Mouse (Mus musculus): ENCODE results near the gene Gm20532. TPM values are rescaled to one million over a fixed set of nuclear protein-coding genes. Genes with fewer than 3 reads are reported as not detected.

Gm20532 gene
- total and polyA plus RNA-seq, 3 experiments: 0.15 TPM; not detected in 2

DNA sequence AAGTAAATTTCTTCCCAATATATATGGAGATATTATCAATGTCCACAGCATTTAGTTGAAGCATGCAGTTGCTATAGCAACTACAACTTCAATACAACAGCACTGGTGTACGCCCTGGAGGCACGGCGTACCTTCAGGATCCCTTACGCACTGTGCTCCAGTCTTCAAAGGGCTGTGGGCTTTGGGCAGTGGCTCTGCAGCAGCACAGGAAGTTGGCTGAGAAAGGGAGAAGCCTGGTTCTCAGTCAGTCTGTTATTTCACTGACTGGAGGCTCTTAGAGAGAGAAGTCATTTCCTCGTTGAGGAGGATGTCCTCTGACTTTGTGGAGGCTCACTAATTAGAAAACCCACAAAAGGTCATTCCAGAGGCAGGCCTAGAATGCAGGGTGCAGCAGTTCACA, 36.5 kb downstream of the Gm20532 start:
- no peak for DNase-seq (ENCODE audit: low read depth, low spot score)
- no peak for TF ChIP-seq E2F4 (IDR thresholded peaks at IDR 0.05; ENCODE audit: borderline replicate concordance, low read depth, low read length)
- no peak for TF ChIP-seq POLR2AphosphoS5 (IDR thresholded peaks at IDR 0.05; ENCODE audit: borderline replicate concordance, low read depth, low read length)
- no peak for TF ChIP-seq MYB (IDR thresholded peaks at IDR 0.05; ENCODE audit: low read depth, low read length)
- no peak for TF ChIP-seq MAFK (IDR thresholded peaks at IDR 0.05; ENCODE audit: borderline replicate concordance, low read depth, low read length)
- no peak for TF ChIP-seq BHLHE40 (IDR thresholded peaks at IDR 0.05; ENCODE audit: borderline replicate concordance, low read depth, low read length)
- TF ChIP-seq CHD2 (IDR thresholded peaks at IDR 0.05; ENCODE audit: low read length): no peak
- no peak for TF ChIP-seq POLR2AphosphoS2 (IDR thresholded peaks at IDR 0.05; ENCODE audit: low read length)
- no peak for TF ChIP-seq SIN3A (IDR thresholded peaks at IDR 0.05; ENCODE audit: low read length)
- TF ChIP-seq ELF1 (IDR thresholded peaks at IDR 0.05; ENCODE audit: low read depth, low read length): no peak
- no peak for TF ChIP-seq MYC (IDR thresholded peaks at IDR 0.05; ENCODE audit: low read depth, low read length)
- no peak for TF ChIP-seq UBTF (IDR thresholded peaks at IDR 0.05; ENCODE audit: borderline replicate concordance, insufficient read depth, low read depth, low read length)
- no peak for TF ChIP-seq ZC3H11A (IDR thresholded peaks at IDR 0.05; ENCODE audit: low read depth, low read length)
- TF ChIP-seq NELFE (IDR thresholded peaks at IDR 0.05; ENCODE audit: low read depth, low read length): no peak
- TF ChIP-seq RAD21 (IDR thresholded peaks at IDR 0.05; ENCODE audit: low read depth, low read length): no peak
- no peak overlapping the region for H3K4me3 ChIP-seq (ENCODE audit: control insufficient read depth in 1 of 2, insufficient read depth in 1 of 2, low read depth in 2 of 2, low read length in 2 of 2)
- H3K27me3 ChIP-seq (ENCODE audit: control insufficient read depth in 1 of 2, insufficient read depth in 2 of 2, low read length in 2 of 2): peaks cover 0 to 11% of the 10 kb centered on the region in 2 experiments; a peak in 2 of 4 replicates
- no peaks in the 10 kb centered on the region for H3K4me1 ChIP-seq (ENCODE audit: control insufficient read depth in 1 of 2, insufficient read depth in 2 of 2, low read length in 2 of 2)
- H3K79me2 ChIP-seq (ENCODE audit: control insufficient read depth, insufficient read depth, low read length, poor library complexity): no peaks in the 10 kb centered on the region
- no peaks in the 10 kb centered on the region for H3K9me3 ChIP-seq (replicated peaks; ENCODE audit: insufficient read depth, low read length)
- H3K27ac ChIP-seq (ENCODE audit: control insufficient read depth, low read depth, low read length): no peak overlapping the region
- no peaks in the 10 kb centered on the region for H3K36me3 ChIP-seq (ENCODE audit: control insufficient read depth in 1 of 2, insufficient read depth in 2 of 2, low read length in 2 of 2)
- no peak overlapping the region for H3K9ac ChIP-seq (ENCODE audit: control insufficient read depth, low read depth, low read length, poor library complexity, severe bottlenecking)

DNA sequence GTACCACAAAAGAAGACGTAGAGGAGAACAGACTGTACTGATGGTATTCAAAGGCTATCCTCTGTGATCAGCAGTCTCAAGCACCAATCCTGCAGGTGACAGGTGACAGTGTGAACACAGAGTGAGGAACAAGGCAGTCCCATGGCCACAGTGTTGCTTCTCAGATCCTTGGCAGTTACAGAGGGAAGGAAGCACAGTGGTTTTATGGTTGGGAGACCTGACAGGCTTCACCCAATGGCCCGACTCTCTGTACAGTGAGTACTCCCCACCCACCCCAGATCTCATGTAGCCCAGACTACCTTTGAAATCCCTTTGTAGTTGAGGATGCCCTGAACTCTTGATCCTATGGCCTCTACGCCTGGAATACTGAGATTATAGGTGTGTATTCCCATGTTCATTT, 39.0 kb downstream of the Gm20532 start:
- no peaks in the 10 kb centered on the region for H3K36me3 ChIP-seq (ENCODE audit: control insufficient read depth in 1 of 2, insufficient read depth in 2 of 2, low read length in 2 of 2)
- no peaks in the 10 kb centered on the region for H3K79me2 ChIP-seq (ENCODE audit: control insufficient read depth, insufficient read depth, low read length, poor library complexity)
- H3K9ac ChIP-seq (ENCODE audit: control insufficient read depth, low read depth, low read length, poor library complexity, severe bottlenecking): no peak overlapping the region
- peaks cover 0 to 7% of the 10 kb centered on the region in 2 experiments; a peak in 2 of 4 replicates for H3K27me3 ChIP-seq (ENCODE audit: control insufficient read depth in 1 of 2, insufficient read depth in 2 of 2, low read length in 2 of 2)
- H3K4me3 ChIP-seq (ENCODE audit: control insufficient read depth in 1 of 2, insufficient read depth in 1 of 2, low read depth in 2 of 2, low read length in 2 of 2): no peak overlapping the region
- no peaks in the 10 kb centered on the region for H3K9me3 ChIP-seq (replicated peaks; ENCODE audit: insufficient read depth, low read length)
- no peak overlapping the region for H3K27ac ChIP-seq (ENCODE audit: control insufficient read depth, low read depth, low read length)
- H3K4me1 ChIP-seq (ENCODE audit: control insufficient read depth in 1 of 2, insufficient read depth in 2 of 2, low read length in 2 of 2): no peaks in the 10 kb centered on the region
- no peak for DNase-seq (ENCODE audit: low read depth, low spot score)
- TF ChIP-seq MYC (IDR thresholded peaks at IDR 0.05; ENCODE audit: low read depth, low read length): no peak
- no peak for TF ChIP-seq ZC3H11A (IDR thresholded peaks at IDR 0.05; ENCODE audit: low read depth, low read length)
- TF ChIP-seq ELF1 (IDR thresholded peaks at IDR 0.05; ENCODE audit: low read depth, low read length): no peak
- no peak for TF ChIP-seq MAFK (IDR thresholded peaks at IDR 0.05; ENCODE audit: borderline replicate concordance, low read depth, low read length)
- TF ChIP-seq BHLHE40 (IDR thresholded peaks at IDR 0.05; ENCODE audit: borderline replicate concordance, low read depth, low read length): no peak
- no peak for TF ChIP-seq CHD2 (IDR thresholded peaks at IDR 0.05; ENCODE audit: low read length)
- TF ChIP-seq MXI1 (IDR thresholded peaks at IDR 0.05; ENCODE audit: low read depth, low read length): no peak
- no peak for TF ChIP-seq ZKSCAN1 (IDR thresholded peaks at IDR 0.05; ENCODE audit: low read depth, low read length)
- no peak for TF ChIP-seq USF2 (IDR thresholded peaks at IDR 0.05; ENCODE audit: borderline replicate concordance in 1 of 2, insufficient read depth in 1 of 2, low read depth in 1 of 2, low read length in 2 of 2)
- no peak for TF ChIP-seq CHD1 (IDR thresholded peaks at IDR 0.05; ENCODE audit: low read depth, low read length)
- no peak for TF ChIP-seq E2F4 (IDR thresholded peaks at IDR 0.05; ENCODE audit: borderline replicate concordance, low read depth, low read length)
- TF ChIP-seq EP300 (IDR thresholded peaks at IDR 0.05; ENCODE audit: low read depth in 1 of 2, low read length in 2 of 2): no peak
- TF ChIP-seq HCFC1 (IDR thresholded peaks at IDR 0.05; ENCODE audit: low read depth, low read length): no peak
- no peak for TF ChIP-seq MEF2A (IDR thresholded peaks at IDR 0.05; ENCODE audit: extremely low read depth, insufficient replicate concordance, low read depth, low read length, poor library complexity, severe bottlenecking)
- TF ChIP-seq JUND (IDR thresholded peaks at IDR 0.05; ENCODE audit: low read depth, low read length): no peak
- TF ChIP-seq SMC3 (IDR thresholded peaks at IDR 0.05; ENCODE audit: low read depth, low read length): no peak
- TF ChIP-seq MAZ (IDR thresholded peaks at IDR 0.05; ENCODE audit: low read depth, low read length): no peak
- no peak for TF ChIP-seq SIN3A (IDR thresholded peaks at IDR 0.05; ENCODE audit: low read length)
